Mouse (Mus musculus) olfactory bulb, adult 2 months (tissue): ENCODE data around the gene Stard5. TPM values are rescaled to one million over a fixed set of nuclear protein-coding genes. Genes with fewer than 3 reads are reported as not detected.

ENCODE experiments used
- H3K27ac ChIP-seq: fragments of 200-500 bp; 2 replicates; pipeline ENCODE4 v1.5.1; 2012; ENCODE audit warnings: low read depth, low read length; ENCODE audit not compliant: insufficient read depth
- H3K4me1 ChIP-seq: fragments of 200-500 bp; 2 replicates; pipeline ENCODE4 v1.6.1; 2012; ENCODE audit warnings: low read length; ENCODE audit not compliant: control insufficient read depth, insufficient read depth
- H3K4me3 ChIP-seq: fragments of 200-500 bp; 2 replicates; pipeline ENCODE4 v1.5.1; 2012; ENCODE audit warnings: mild to moderate bottlenecking, low read depth, low read length, moderate library complexity; ENCODE audit not compliant: insufficient read depth
- CTCF ChIP-seq: fragments of 200-500 bp; IDR thresholded peaks from 2 replicates; pipeline ENCODE4 v1.5.1; 2012; ENCODE audit warnings: low read depth, mild to moderate bottlenecking, low read length, moderate library complexity; ENCODE audit not compliant: insufficient read depth
- POLR2A ChIP-seq: fragments of 200-500 bp; IDR thresholded peaks from 2 replicates; pipeline ENCODE4 v1.6.1; 2012; ENCODE audit warnings: mild to moderate bottlenecking, low read depth, low read length, moderate library complexity; ENCODE audit not compliant: insufficient read depth
- WGBS: fragments of 180-500 bp; shearing (Covaris S2); methylation state at CpG from one replicate; pipeline ENCODE4 v1.1.7; 2018; 5-methylcytosine and 5-hydroxymethylcytosine counted together
- polyA plus RNA-seq: library from polyadenylated mRNA; stranded (reverse); fragments of >200 nt; gene quantifications from 2 replicates; pipeline ENCODE4 v1.2.4, GENCODE M21; 2012; ENCODE audit warnings: low replicate concordance; ENCODE audit not compliant: missing spikeins, insufficient read depth, insufficient read length

Gene Stard5
- polyA plus RNA-seq, 1 experiment, result not detected

DNA sequence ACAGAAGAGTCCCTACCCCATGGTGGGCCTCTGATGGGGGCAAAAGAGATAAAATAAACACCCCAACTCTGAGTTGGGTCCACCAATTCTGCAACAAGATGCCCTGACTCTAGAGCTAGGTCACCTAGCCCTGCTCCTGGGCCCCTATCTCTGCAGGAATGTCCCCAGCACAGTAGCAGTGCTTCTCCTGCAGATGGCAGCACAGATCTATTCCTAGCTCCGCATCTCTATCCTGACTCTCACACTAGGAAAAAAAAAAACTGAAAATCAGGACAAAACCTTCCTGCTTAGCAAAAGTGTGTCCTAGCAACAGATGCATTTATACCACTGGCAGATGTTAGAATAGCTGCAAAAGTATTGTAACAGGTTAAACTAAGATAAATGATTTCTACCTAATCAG lies 37.0 kb downstream of the Stard5 start:
- TF ChIP-seq POLR2A (no peak), CTCF (0 out of 2 replicates have a peak, but pooled peaks have one; percentile 18)
- WGBS, result 16% methylated on average over 1 of the region's 1 CpGs
- Histone ChIP-seq H3K4me1 (no peaks in the 10 kb centered on the region), H3K4me3 (no peak overlapping the region), H3K27ac (no peak overlapping the region)

DNA sequence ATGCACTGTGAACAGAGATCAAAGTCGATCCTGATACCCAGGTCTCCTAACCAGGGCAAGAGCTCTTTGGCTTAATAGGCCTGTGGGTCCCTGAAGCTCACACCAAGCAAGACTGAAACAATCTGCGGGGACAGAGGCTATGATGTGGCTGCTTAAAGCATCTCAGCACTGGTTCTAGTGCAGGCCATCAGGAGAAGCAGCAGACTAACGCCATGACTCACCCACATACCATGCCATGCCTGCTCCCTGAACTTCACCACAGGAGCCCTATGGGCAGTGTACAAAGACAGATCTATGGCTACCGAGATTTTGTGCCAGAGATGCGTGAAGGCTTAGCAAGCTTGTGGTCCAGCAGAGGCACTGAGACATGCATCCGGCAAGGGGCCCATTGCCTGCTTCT lies 39.8 kb downstream of the Stard5 start:
- TF ChIP-seq CTCF, result no peak
- no peak for TF ChIP-seq POLR2A
- WGBS, result 90% methylated on average over 6 of the region's 6 CpGs
- no peak overlapping the region for H3K4me3 ChIP-seq
- no peaks in the 10 kb centered on the region for H3K4me1 ChIP-seq
- no peak overlapping the region for H3K27ac ChIP-seq

DNA sequence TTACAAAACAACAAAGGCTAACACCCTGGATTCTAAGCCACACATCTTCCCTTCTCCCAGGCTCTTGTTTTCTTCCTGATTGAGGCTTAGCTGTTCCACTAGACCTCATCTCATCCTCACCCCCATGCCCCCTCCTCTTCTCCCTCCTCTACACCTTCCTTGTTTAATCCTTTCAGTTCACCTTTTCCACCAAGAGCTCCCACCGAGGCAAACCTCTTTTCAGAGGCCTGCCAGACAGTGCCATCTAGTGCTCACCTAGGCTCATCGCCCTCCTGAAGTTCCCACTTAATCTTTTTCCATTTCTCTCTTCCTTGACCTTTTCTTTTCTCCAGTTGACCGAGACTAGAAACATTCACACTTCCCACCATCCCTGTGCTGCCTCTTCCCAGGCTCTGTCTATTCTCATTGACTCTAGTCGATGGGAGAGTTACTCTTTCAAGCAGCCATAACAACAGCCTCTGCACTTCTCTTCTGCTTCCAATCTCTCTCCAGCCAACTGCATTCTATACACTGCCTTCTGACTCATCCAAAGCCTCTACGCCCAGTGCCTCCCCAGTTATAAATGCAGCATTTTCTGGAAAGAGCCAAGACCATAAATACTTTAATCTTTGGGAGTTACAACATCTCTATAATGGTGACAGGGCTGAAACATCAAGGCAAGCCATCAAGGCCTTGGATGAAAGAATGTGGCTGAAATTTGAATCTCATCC lies 43.9 kb downstream of the Stard5 start:
- WGBS, result 23% methylated on average over 5 of the region's 5 CpGs
- no peak overlapping the region for H3K27ac ChIP-seq
- TF ChIP-seq CTCF (peak; percentile 60), POLR2A (no peak)
- H3K4me3 ChIP-seq, result no peak overlapping the region
- no peaks in the 10 kb centered on the region for H3K4me1 ChIP-seq

GRCm38 (mm10) chr7:83677296-83677695 lies 45.5 kb downstream of the Stard5 start:
- H3K4me1 ChIP-seq, result no peaks in the 10 kb centered on the region
- H3K4me3 ChIP-seq, result no peak overlapping the region
- no peak overlapping the region for H3K27ac ChIP-seq
- WGBS, result 82% methylated on average over 3 of the region's 3 CpGs
- no peak for TF ChIP-seq POLR2A
- no peak for TF ChIP-seq CTCF

- WGBS, result 91% methylated on average over 4 of the region's 4 CpGs
- TF ChIP-seq CTCF (no peak), POLR2A (no peak)
Measured at GRCm38 (mm10) chr7:83678506-83678905, 46.7 kb downstream of the Stard5 start.

GRCm38 (mm10) chr7:83682640-83683274 lies 51.0 kb downstream of the Stard5 start:
- no peak overlapping the region for H3K27ac ChIP-seq
- no peak for TF ChIP-seq CTCF
- no peak for TF ChIP-seq POLR2A
- no peaks in the 10 kb centered on the region for H3K4me1 ChIP-seq
- no peak overlapping the region for H3K4me3 ChIP-seq
- 39% methylated on average over 6 of the region's 6 CpGs for WGBS

More at GRCm38 (mm10) chr7:83678506-83678905, 46.7 kb downstream of the Stard5 start:
- H3K4me1 ChIP-seq, result no peaks in the 10 kb centered on the region
- H3K27ac ChIP-seq, result no peak overlapping the region
- H3K4me3 ChIP-seq, result no peak overlapping the region

DNA sequence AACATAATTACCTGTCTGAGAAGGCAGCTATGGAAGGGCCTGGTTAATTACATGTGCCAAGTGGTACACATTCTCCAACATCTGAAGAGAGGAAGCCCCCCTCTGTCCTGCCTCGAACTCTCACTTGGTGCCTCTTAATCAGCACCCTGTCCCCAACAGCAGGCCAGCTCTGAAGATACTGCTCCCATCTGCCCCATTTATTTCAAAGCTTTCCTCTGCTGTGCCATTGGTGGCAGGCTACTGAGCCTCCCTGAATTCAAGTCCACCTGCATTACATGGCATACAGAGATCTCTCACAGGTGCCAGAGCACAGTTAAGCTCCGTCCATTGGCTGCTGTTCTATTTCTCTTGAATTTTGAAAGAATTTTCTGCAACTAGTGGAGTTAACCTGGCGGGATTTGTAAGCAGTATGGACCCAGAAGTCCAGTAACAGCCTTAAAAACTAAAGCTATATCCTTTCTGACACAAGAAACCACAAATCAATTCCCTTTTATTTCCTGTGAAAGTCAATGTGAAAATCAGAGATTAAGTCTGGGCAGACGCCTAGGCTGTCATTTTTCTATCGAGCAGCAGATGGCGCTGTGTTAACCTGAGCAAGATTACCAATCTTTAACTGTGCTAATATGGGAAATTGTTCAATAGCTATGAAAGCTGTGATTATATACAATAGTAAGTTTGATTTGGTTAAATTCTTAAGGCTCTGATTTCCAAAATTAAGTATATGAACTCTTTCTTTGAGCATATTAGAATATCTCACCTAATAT lies 63.9 kb downstream of the Stard5 start:
- no peak for TF ChIP-seq CTCF
- no peak for TF ChIP-seq POLR2A
- 31% methylated on average over 6 of the region's 6 CpGs for WGBS
- Histone ChIP-seq H3K27ac (no peak overlapping the region), H3K4me3 (no peak overlapping the region), H3K4me1 (no peaks in the 10 kb centered on the region)

- Histone ChIP-seq H3K4me1 (no peaks in the 10 kb centered on the region), H3K27ac (no peak overlapping the region), H3K4me3 (no peak overlapping the region)
- 83% methylated on average over 6 of the region's 6 CpGs for WGBS
- TF ChIP-seq CTCF, result no peak
- no peak for TF ChIP-seq POLR2A
Measured at GRCm38 (mm10) chr7:83699066-83699745, 67.4 kb downstream of the Stard5 start.

Other genes starting within 250 kb of the Stard5 start
- not detected in 2 replicates for gene Tmc3, start 47.0 kb upstream of the Stard5 start, polyA plus RNA-seq
- not detected in 2 replicates for gene Il16, start 113.8 kb downstream of the Stard5 start, polyA plus RNA-seq
- gene Cfap161, start 162.9 kb downstream of the Stard5 start, polyA plus RNA-seq, result not detected in 2 replicates